Mouse (Mus musculus) layer of hippocampus, adult 2 months (tissue): ENCODE data around the gene Celf5. TPM values are rescaled to one million over a fixed set of nuclear protein-coding genes. Genes with fewer than 3 reads are reported as not detected.

Experiments
- DNase-seq, 2 experiments: peaks; one replicate each; pipeline ENCODE4 v3.0.0; 2022; ENCODE audit warnings: low spot score in 2 of 2
- H3K27ac ChIP-seq: fragments of 200-600 bp; 2 replicates; pipeline ENCODE4 v1.8.1; 2022
- H3K4me3 ChIP-seq: fragments of 200-600 bp; 2 replicates; pipeline ENCODE4 v1.8.1; 2022; ENCODE audit warnings: mild to moderate bottlenecking
- CTCF ChIP-seq: fragments of 200-600 bp; conservative IDR thresholded peaks from 2 replicates; pipeline ENCODE4 v1.8.1; 2022; ENCODE audit warnings: antibody characterized with exemption, mild to moderate bottlenecking, moderate library complexity
- total RNA-seq, 2 experiments: library from RNA; stranded (reverse); gene quantifications; 2 replicates each; pipeline ENCODE4 v1.2.3; 2021

Celf5 gene
- total RNA-seq, 2 experiments from 2014 or later, result 286 to 287 TPM

DNA sequence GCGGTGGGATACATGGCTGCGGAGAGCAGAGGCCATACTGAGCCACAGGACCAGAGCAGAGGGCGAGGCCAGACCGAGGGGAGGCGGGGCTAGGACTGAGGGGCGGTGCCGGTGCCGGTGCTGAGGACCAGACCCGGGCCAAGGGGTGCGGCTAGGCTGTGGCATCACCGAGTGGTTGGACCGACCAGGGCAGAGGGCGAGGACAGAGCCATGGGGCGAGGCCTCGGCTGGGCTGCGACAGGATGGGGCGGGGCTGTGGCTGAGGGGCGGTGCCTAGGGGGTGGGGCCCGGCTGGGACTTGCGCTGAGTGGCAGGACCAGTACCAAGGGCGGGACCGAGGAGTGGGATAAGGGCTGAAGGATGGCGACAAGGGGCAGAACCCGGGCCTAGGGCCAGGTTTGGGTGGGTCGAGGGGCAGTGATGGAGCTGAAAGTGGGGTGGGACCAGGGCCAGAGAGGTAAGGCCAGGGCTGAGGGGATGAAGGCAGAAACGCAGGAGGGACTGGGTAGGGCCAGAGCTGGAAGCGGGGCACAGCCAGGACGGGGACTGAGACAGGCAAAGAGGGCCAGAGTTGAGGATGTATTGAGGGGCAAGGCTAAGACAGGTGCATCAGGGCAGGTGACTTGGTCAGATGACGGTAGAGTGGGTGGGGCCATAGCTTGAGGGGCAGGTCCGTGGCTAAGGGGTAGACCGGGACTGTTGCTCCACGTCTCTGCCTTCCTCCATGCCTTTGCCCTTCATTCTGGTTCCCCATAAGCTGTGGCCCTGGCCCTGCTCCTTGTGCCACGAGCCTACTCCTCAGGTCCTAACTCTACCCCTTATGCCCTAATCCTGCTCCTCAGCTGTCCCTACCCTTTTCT lies 17.9 kb downstream of the Celf5 start:
- no peak overlapping the region; the same call in 1 of the 2 replicates for H3K4me3 ChIP-seq
- no peak for TF ChIP-seq CTCF
- DNase-seq, result peak in 1 of 2 experiments; percentile 25
- no peak overlapping the region for H3K27ac ChIP-seq

GRCm38 (mm10) chr10:81463531-81463930 lies 19.0 kb downstream of the Celf5 start:
- TF ChIP-seq CTCF, result no peak
- Histone ChIP-seq H3K27ac (no peak overlapping the region), H3K4me3 (no peak overlapping the region)
- peak in 1 of 2 experiments; percentile 9 for DNase-seq

- TF ChIP-seq CTCF, result no peak
- no peak overlapping the region for H3K27ac ChIP-seq
- no peak overlapping the region for H3K4me3 ChIP-seq
- no peak for DNase-seq
These were observed 19.6 kb downstream of the Celf5 start for GRCm38 (mm10) chr10:81462917-81463316.

DNA sequence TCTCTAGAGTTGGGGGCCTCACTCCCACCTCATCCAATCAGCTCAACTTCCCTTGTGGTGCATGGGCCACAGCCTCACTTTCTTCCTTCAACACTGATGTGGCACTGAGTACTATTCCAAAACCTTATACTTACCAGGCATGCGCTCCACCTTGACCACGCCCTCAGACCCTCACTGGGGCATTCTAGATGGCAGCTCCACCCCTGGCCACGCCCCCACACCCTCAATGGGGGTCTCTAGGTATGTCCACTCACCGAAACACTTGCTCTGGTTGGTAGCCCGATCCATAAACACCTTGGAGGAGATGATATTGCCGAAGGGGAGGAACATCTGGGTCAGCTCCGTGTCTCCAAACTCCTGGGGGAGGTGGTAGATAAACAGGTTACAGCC lies 20.1 kb downstream of the Celf5 start:
- DNase-seq, result peak in 1 of 2 experiments; percentile 10
- TF ChIP-seq CTCF, result no peak
- H3K4me3 ChIP-seq, result no peak overlapping the region

DNA sequence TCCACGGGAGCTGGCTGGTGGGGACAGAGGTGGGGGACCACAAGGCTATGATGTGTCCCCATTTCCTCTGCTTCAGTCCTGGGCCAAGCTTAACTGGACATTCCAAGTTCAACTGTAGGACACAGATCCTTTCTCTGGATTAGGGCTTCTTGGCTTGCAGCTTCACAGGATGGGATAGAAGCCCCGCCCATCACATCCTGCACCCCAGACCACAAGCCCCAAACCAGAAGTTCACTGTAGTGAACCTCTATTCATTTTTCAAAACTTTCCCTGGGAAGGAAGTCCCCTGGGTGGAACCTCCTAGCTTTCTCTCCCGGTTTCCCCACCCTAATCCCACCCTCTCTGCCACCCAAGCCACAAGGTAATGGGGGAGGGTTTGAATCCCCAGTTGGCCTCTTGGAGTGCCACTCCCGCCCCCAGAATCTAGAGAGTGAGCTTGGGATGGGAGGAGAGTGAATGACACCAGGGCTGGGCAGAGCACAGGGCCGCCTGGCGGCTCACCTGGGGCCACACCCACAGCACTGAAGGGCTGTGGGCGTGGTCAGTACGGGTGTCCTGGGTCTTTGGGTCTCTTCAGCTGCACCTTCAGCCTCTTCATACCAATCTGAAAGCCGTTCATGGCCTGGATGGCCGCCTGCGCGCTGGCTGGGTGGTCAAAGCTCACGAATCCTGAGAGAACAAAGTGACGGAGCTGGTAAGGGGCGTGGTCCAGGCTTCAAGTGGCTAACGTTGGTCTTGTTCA lies 20.7 kb downstream of the Celf5 start:
- no peak overlapping the region for H3K4me3 ChIP-seq
- no peak for TF ChIP-seq CTCF
- no peak for DNase-seq
- no peak overlapping the region for H3K27ac ChIP-seq

More for the DNA sequence above, 20.1 kb downstream of the Celf5 start:
- H3K27ac ChIP-seq, result no peak overlapping the region

DNA sequence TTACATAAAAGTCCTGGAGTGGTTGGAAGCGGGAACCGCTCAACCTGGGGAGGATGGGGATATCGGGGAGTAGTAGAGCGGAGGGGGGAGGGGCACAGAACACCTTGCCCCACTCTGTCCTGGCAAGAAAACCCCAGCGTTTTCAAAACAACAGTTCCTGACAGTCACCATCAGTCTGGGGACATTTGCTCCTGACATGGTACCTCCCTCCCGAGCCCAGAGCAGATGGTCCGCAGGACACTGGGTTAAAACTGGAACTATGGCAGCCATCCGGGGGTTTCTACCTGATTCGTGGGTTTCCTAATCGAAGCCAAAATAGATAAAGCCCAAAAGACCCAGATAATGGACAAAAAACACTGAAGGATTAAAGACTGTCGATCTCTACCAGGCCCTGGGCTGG lies 21.6 kb downstream of the Celf5 start:
- Histone ChIP-seq H3K4me3 (no peak overlapping the region), H3K27ac (no peak overlapping the region)
- TF ChIP-seq CTCF, result no peak
- no peak for DNase-seq

DNA sequence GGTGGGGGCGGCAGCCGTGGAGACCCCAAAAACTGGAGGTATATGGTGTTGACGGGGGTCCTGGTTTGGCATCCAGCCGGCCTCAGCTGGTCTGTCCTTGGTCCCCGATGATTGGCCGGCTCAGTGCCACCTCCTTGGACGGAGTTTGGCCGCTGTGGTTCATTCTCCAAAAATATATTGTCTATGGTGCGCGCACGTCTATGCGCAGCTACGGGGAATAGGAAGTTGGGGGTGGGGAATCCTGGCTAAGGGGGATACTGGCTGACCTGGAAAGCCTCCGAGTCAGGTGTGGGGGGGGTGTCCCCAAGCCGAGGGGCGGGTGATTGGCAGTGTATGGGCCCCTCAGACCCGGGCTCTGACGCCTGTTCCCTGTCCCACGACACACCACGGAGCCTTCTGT lies 22.0 kb downstream of the Celf5 start:
- Histone ChIP-seq H3K27ac (no peak overlapping the region), H3K4me3 (no peak overlapping the region)
- DNase-seq, result peak in 1 of 2 experiments; percentile 9
- TF ChIP-seq CTCF, result no peak

GRCm38 (mm10) chr10:81459399-81459798 lies 23.1 kb downstream of the Celf5 start:
- no peak for DNase-seq
- Histone ChIP-seq H3K4me3 (no peak overlapping the region), H3K27ac (no peak overlapping the region)
- no peak for TF ChIP-seq CTCF

GRCm38 (mm10) chr10:81458267-81458666 lies 24.2 kb downstream of the Celf5 start:
- peak in 1 of 2 experiments; percentile 9 for DNase-seq
- Histone ChIP-seq H3K27ac (no peak overlapping the region), H3K4me3 (no peak overlapping the region)
- TF ChIP-seq CTCF, result no peak

GRCm38 (mm10) chr10:81457624-81458023 lies 24.9 kb downstream of the Celf5 start:
- H3K4me3 ChIP-seq, result no peak overlapping the region
- no peak overlapping the region for H3K27ac ChIP-seq
- DNase-seq, result peak in 1 of 2 experiments; percentile 11
- no peak for TF ChIP-seq CTCF

DNA sequence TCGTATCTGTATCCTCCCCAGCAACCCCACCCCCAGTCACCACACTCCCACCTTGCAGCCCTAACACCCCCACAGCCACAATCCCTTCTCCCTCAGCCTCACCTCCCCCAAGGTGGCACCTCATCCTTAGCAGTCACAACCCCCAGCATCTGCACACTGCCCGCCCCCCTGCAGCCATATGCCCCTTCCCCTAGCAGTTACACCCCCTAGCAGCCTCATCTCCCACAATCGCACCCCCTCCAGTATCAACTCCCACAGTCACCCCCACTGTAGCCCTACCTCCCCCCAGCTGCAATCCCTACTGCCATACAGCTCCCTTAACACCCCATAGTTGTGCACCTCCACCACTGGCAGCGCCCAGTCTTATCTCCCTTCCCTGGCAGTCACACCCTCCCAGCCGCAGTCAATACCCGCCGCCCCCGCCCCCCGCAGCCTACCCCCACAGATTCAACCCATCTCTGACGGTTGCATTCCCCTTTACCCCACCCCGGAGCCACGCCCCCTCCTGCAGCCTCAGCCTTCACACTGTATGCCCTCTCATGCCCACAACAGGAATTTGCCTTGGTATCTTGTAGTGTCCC lies 25.4 kb downstream of the Celf5 start:
- no peak overlapping the region for H3K4me3 ChIP-seq
- no peak overlapping the region for H3K27ac ChIP-seq
- no peak for DNase-seq
- no peak for TF ChIP-seq CTCF

- no peak within 1 kb of the TSS for H3K27ac ChIP-seq
- DNase-seq, result peak in 1 of 2 experiments; percentile 10
- no peak for TF ChIP-seq CTCF
- H3K4me3 ChIP-seq, result no peak within 1 kb of the TSS
These were observed 27.2 kb downstream of the Celf5 start, which contains the start of gene Nfic for GRCm38 (mm10) chr10:81455181-81455895. Nfic (minus strand) TSS chr10:81455635.
